Mouse (Mus musculus) kidney, embryonic 14.5 days (tissue): ENCODE data around the gene Cers1. TPM values are rescaled to one million over a fixed set of nuclear protein-coding genes. Genes with fewer than 3 reads are reported as not detected.

ENCODE experiments used
- ATAC-seq: fragments of 200-750 bp; cut with Nextera tagmentation; 2 replicates; pipeline ENCODE4 v1.8.0; 2017; ENCODE audit warnings: moderate number of reproducible peaks, mild to moderate bottlenecking, moderate TSS enrichment, moderate library complexity; ENCODE audit not compliant: low FRiP score, low TSS enrichment
- H3K27ac ChIP-seq: fragments of 300-500 bp; sonication (generic); 2 replicates; pipeline ENCODE4 v1.5.1; 2014; ENCODE audit warnings: low read depth, mild to moderate bottlenecking, low read length, moderate library complexity, mixed read lengths
- H3K27me3 ChIP-seq: fragments of 300-500 bp; sonication (generic); 2 replicates; pipeline ENCODE4 v1.6.1; 2014; ENCODE audit warnings: mild to moderate bottlenecking, low read length; ENCODE audit not compliant: control insufficient read depth, insufficient read depth
- H3K36me3 ChIP-seq: fragments of 300-500 bp; sonication (generic); 2 replicates; pipeline ENCODE4 v1.6.1; 2014; ENCODE audit warnings: low read length, mixed read lengths; ENCODE audit not compliant: control insufficient read depth, insufficient read depth
- H3K4me1 ChIP-seq: fragments of 300-500 bp; sonication (generic); 2 replicates; pipeline ENCODE4 v1.6.1; 2014; ENCODE audit warnings: low read length, mixed read lengths; ENCODE audit not compliant: control insufficient read depth, insufficient read depth
- H3K4me2 ChIP-seq: fragments of 300-500 bp; sonication (generic); replicated peaks from 2 replicates; pipeline ENCODE4 v1.6.1; 2014; ENCODE audit warnings: low read depth, mild to moderate bottlenecking, low read length
- H3K4me3 ChIP-seq: fragments of 300-500 bp; sonication (generic); 2 replicates; pipeline ENCODE4 v1.5.1; 2014; ENCODE audit warnings: mild to moderate bottlenecking, low read length
- H3K9ac ChIP-seq: fragments of 300-500 bp; sonication (generic); 2 replicates; pipeline ENCODE4 v1.6.1; 2014; ENCODE audit warnings: low read depth, mild to moderate bottlenecking, low read length, moderate library complexity
- H3K9me3 ChIP-seq: fragments of 300-500 bp; sonication (generic); 2 replicates; pipeline ENCODE4 v1.6.1; 2016; ENCODE audit warnings: low read length; ENCODE audit not compliant: control insufficient read depth
- WGBS: fragments of 180-500 bp; shearing (Covaris S2); extraction: QIAGEN DNeasy Blood & Tissue Kit; methylation state at CpG from one replicate; pipeline ENCODE4 v1.1.7; 2014; 5-methylcytosine and 5-hydroxymethylcytosine counted together
- polyA plus RNA-seq: library from polyadenylated mRNA; unstranded; fragments of >200 nt; fragmentation: Nextera tagmentation; extraction: Ambion mirVana; gene quantifications from 2 replicates; pipeline ENCODE4 v1.2.1, GENCODE M21; 2014

Cers1 gene
- polyA plus RNA-seq, 1 experiment from 2014 or later, result 2.6 TPM

GRCm38 (mm10) chr8:70329124-70329834 lies 13.7 kb downstream of the Cers1 start, which contains the start of gene Gdf1:
TSS of gene Gdf1 (plus strand) at chr8:70329817.
- Histone ChIP-seq H3K9ac (peak within 1 kb of the TSS; percentile 42), H3K9me3 (no peaks in the 10 kb centered on the region), H3K4me1 (peaks cover 20% of the 10 kb centered on the region), H3K4me3 (peak within 1 kb of the TSS; percentile 3), H3K4me2 (peak within 1 kb of the TSS; percentile 35), H3K27ac (no peak within 1 kb of the TSS), H3K36me3 (peaks cover 30% of the 10 kb centered on the region), H3K27me3 (no peaks in the 10 kb centered on the region)
- peak; percentile 58 for ATAC-seq
- WGBS, result 26% methylated on average over 14 of the region's 14 CpGs

- Histone ChIP-seq H3K4me2 (peak overlapping the region; percentile 35), H3K27ac (no peak overlapping the region), H3K9me3 (no peaks in the 10 kb centered on the region), H3K4me1 (peaks cover 20% of the 10 kb centered on the region), H3K4me3 (peak overlapping the region; percentile 3), H3K36me3 (peaks cover 38% of the 10 kb centered on the region), H3K9ac (peak overlapping the region; percentile 42), H3K27me3 (no peaks in the 10 kb centered on the region)
- 4% methylated on average over 45 of the region's 45 CpGs for WGBS
- peak; percentile 41 for ATAC-seq
Observed at GRCm38 (mm10) chr8:70329835-70330740, 14.5 kb downstream of the Cers1 start.

- Histone ChIP-seq H3K4me2 (peak overlapping the region; percentile 35), H3K9me3 (no peaks in the 10 kb centered on the region), H3K27me3 (no peaks in the 10 kb centered on the region), H3K4me3 (peak overlapping the region; percentile 3), H3K9ac (peak overlapping the region; percentile 42; the same call in 1 of the 2 replicates), H3K36me3 (peaks cover 46% of the 10 kb centered on the region), H3K4me1 (peaks cover 20% of the 10 kb centered on the region), H3K27ac (no peak overlapping the region)
- peak; percentile 84 for ATAC-seq
- WGBS, result 36% methylated on average over 48 of the region's 53 CpGs
Observed at GRCm38 (mm10) chr8:70330741-70331364, 15.3 kb downstream of the Cers1 start.

- H3K36me3 ChIP-seq, result peaks cover 53% of the 10 kb centered on the region
- H3K9ac ChIP-seq, result no peak overlapping the region
- H3K9me3 ChIP-seq, result no peaks in the 10 kb centered on the region
- H3K4me1 ChIP-seq, result peaks cover 20% of the 10 kb centered on the region
- H3K4me2 ChIP-seq, result no peak overlapping the region
- H3K27ac ChIP-seq, result no peak overlapping the region
- no peak for ATAC-seq
- H3K27me3 ChIP-seq, result no peaks in the 10 kb centered on the region
- 81% methylated on average over 19 of the region's 19 CpGs for WGBS
- H3K4me3 ChIP-seq, result no peak overlapping the region
Observed at GRCm38 (mm10) chr8:70331526-70331925, 16.0 kb downstream of the Cers1 start.

- H3K27me3 ChIP-seq, result no peaks in the 10 kb centered on the region
- H3K9me3 ChIP-seq, result no peaks in the 10 kb centered on the region
- H3K4me3 ChIP-seq, result no peak overlapping the region
- WGBS, result 25% methylated on average over 41 of the region's 41 CpGs
- H3K36me3 ChIP-seq, result peaks cover 60% of the 10 kb centered on the region
- peak; percentile 72 for ATAC-seq
- H3K4me1 ChIP-seq, result peaks cover 20% of the 10 kb centered on the region
- no peak overlapping the region for H3K9ac ChIP-seq
- H3K27ac ChIP-seq, result no peak overlapping the region
- H3K4me2 ChIP-seq, result no peak overlapping the region
Observed at GRCm38 (mm10) chr8:70332070-70332877, 16.7 kb downstream of the Cers1 start.

- WGBS, result 94% methylated on average over 6 of the region's 6 CpGs
- no peak for ATAC-seq
- Histone ChIP-seq H3K9me3 (no peaks in the 10 kb centered on the region), H3K9ac (no peak overlapping the region), H3K27me3 (no peaks in the 10 kb centered on the region), H3K4me3 (no peak overlapping the region), H3K36me3 (peaks cover 66% of the 10 kb centered on the region), H3K27ac (no peak overlapping the region), H3K4me1 (peaks cover 20% of the 10 kb centered on the region), H3K4me2 (no peak overlapping the region)
Observed at GRCm38 (mm10) chr8:70332878-70333202, 17.3 kb downstream of the Cers1 start.

- ATAC-seq, result no peak
- WGBS, result 93% methylated on average over 7 of the region's 7 CpGs
- H3K9me3 ChIP-seq, result no peaks in the 10 kb centered on the region
Observed at GRCm38 (mm10) chr8:70338931-70339330, 23.4 kb downstream of the Cers1 start.

GRCm38 (mm10) chr8:70340659-70341058 lies 25.1 kb downstream of the Cers1 start:
- Histone ChIP-seq H3K9me3 (no peaks in the 10 kb centered on the region), H3K27ac (no peak overlapping the region), H3K4me2 (no peak overlapping the region), H3K9ac (no peak overlapping the region), H3K36me3 (peaks cover 86% of the 10 kb centered on the region), H3K4me3 (no peak overlapping the region), H3K27me3 (no peaks in the 10 kb centered on the region), H3K4me1 (no peaks in the 10 kb centered on the region)
- WGBS, result 88% methylated on average over 7 of the region's 7 CpGs
- no peak for ATAC-seq

More at GRCm38 (mm10) chr8:70338931-70339330, 23.4 kb downstream of the Cers1 start:
- peaks cover 100% of the 10 kb centered on the region for H3K36me3 ChIP-seq
- no peaks in the 10 kb centered on the region for H3K4me1 ChIP-seq
- no peak overlapping the region for H3K4me2 ChIP-seq
- no peak overlapping the region for H3K4me3 ChIP-seq
- no peaks in the 10 kb centered on the region for H3K27me3 ChIP-seq
- H3K9ac ChIP-seq, result no peak overlapping the region
- H3K27ac ChIP-seq, result no peak overlapping the region
